Mouse (Mus musculus): ENCODE measurements around the gene Itsn2. TPM values are rescaled to one million over a fixed set of nuclear protein-coding genes. Genes with fewer than 3 reads are reported as not detected.

The Itsn2 gene
- total and polyA plus RNA-seq, 3 experiments, result 27.9 to 48.1 (median 44.4) TPM

DNA sequence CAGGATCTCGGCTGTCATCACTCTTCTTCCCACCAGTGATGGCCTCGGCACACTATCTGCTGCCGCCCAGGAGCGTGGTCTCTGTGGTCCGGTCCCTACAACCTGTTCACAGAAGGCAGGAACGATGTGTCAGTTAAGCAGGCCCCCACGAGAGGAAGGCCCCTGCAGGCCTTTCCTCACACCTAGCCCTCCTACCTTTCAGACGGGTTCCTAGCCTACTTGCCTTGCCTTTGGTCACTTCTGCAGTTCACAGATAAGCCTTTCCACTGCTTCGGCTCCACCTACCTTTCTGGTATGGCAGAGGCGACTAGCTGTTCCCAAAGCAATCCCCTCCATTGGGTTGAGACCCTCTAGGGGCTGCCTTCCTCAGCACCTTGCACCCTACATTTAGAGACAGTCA lies 123.2 kb downstream of the Itsn2 start:
- no peaks in the 10 kb centered on the region for H3K79me2 ChIP-seq (replicated peaks; ENCODE audit: control insufficient read depth, extremely low read depth, insufficient read depth, poor library complexity, severe bottlenecking)
- H3K27me3 ChIP-seq (replicated peaks), result no peaks in the 10 kb centered on the region
- no peak overlapping the region for H3K4me2 ChIP-seq (ENCODE audit: insufficient read depth, low read depth, poor library complexity, severe bottlenecking)
- peaks cover 18 to 45% of the 10 kb centered on the region in 2 experiments for H3K36me3 ChIP-seq (replicated peaks in 1 of 2; ENCODE audit: control insufficient read depth in 1 of 2, insufficient read depth in 1 of 2, low read length in 1 of 2)
- H3K4me1 ChIP-seq (ENCODE audit: control insufficient read depth in 1 of 2, insufficient read depth in 2 of 2), result peaks cover 3 to 16% of the 10 kb centered on the region in 2 experiments
- H3K9me3 ChIP-seq (replicated peaks; ENCODE audit: low read length), result no peaks in the 10 kb centered on the region
- dilution Hi-C loops (cut with MboI; ENCODE audit: extremely low pct_ligation_motif_present, extremely low pct_unique_long_range_greater_than_20kb, low sequenced_read_pairs) (no loop called here), in situ Hi-C loops (cut with MboI; ENCODE audit: low pct_ligation_motif_present, low pct_unique_long_range_greater_than_20kb, low sequenced_read_pairs) (no loop called here)
- H3K27ac ChIP-seq (ENCODE audit: insufficient read depth, low read depth), result no peak overlapping the region
- TF ChIP-seq MYC (IDR thresholded peaks at IDR 0.05; ENCODE audit: low read depth, low read length) (no peak), MAZ (IDR thresholded peaks at IDR 0.05; ENCODE audit: low read depth, low read length) (no peak)
- no peak overlapping the region for H3K4me3 ChIP-seq (replicated peaks in 1 of 3; ENCODE audit: low read depth in 2 of 3, low read length in 2 of 3, poor library complexity in 1 of 3)
- no peak for DNase-seq (ENCODE audit: extremely low read depth)
- no peak overlapping the region for H3K9ac ChIP-seq (ENCODE audit: insufficient read depth, low read depth)

GRCm38 (mm10) chr12:4717417-4717816 lies 125.0 kb downstream of the Itsn2 start:
- H3K36me3 ChIP-seq (replicated peaks in 1 of 2; ENCODE audit: control insufficient read depth in 1 of 2, insufficient read depth in 1 of 2, low read length in 1 of 2), result peaks cover 7 to 34% of the 10 kb centered on the region in 2 experiments
- no peak for TF ChIP-seq RAD21 (IDR thresholded peaks at IDR 0.05; ENCODE audit: low read depth, low read length)
- TF ChIP-seq MAZ (IDR thresholded peaks at IDR 0.05; ENCODE audit: low read depth, low read length), result no peak
- TF ChIP-seq ZC3H11A (IDR thresholded peaks at IDR 0.05; ENCODE audit: low read depth, low read length), result no peak
- no peak for TF ChIP-seq PAX5 (IDR thresholded peaks at IDR 0.05; ENCODE audit: low read length)
- TF ChIP-seq ZKSCAN1 (IDR thresholded peaks at IDR 0.05; ENCODE audit: borderline replicate concordance, low read depth, low read length), result no peak
- no peak for TF ChIP-seq BHLHE40 (IDR thresholded peaks at IDR 0.05; ENCODE audit: low read depth, low read length)
- no peak for TF ChIP-seq UBTF (IDR thresholded peaks at IDR 0.05; ENCODE audit: low read depth, low read length)
- no peak for TF ChIP-seq MEF2A (IDR thresholded peaks at IDR 0.05; ENCODE audit: borderline replicate concordance, low read depth, low read length)
- TF ChIP-seq MXI1 (IDR thresholded peaks at IDR 0.05; ENCODE audit: low read depth, low read length), result no peak
- no peak for TF ChIP-seq MAX (IDR thresholded peaks at IDR 0.05; ENCODE audit: low read length)
- no peak for TF ChIP-seq ELF1 (IDR thresholded peaks at IDR 0.05; ENCODE audit: low read depth, low read length)
- in situ Hi-C loops (cut with MboI; ENCODE audit: low pct_ligation_motif_present, low pct_unique_long_range_greater_than_20kb, low sequenced_read_pairs), result no loop called here
- dilution Hi-C loops (cut with MboI; ENCODE audit: extremely low pct_ligation_motif_present, extremely low pct_unique_long_range_greater_than_20kb, low sequenced_read_pairs), result no loop called here
- H3K27me3 ChIP-seq (replicated peaks), result no peaks in the 10 kb centered on the region
- peak; percentile 45 for DNase-seq (ENCODE audit: extremely low read depth)
- H3K9me3 ChIP-seq (replicated peaks; ENCODE audit: low read length), result no peaks in the 10 kb centered on the region
- no peak overlapping the region for H3K27ac ChIP-seq (ENCODE audit: insufficient read depth, low read depth)
- no peak overlapping the region for H3K4me2 ChIP-seq (ENCODE audit: insufficient read depth, low read depth, poor library complexity, severe bottlenecking)
- H3K4me3 ChIP-seq (replicated peaks in 1 of 3; ENCODE audit: low read depth in 2 of 3, low read length in 2 of 3, poor library complexity in 1 of 3), result no peak overlapping the region
- H3K4me1 ChIP-seq (ENCODE audit: control insufficient read depth in 1 of 2, insufficient read depth in 2 of 2), result peaks cover 3 to 32% of the 10 kb centered on the region in 2 experiments
- H3K9ac ChIP-seq (ENCODE audit: insufficient read depth, low read depth), result no peak overlapping the region
- H3K79me2 ChIP-seq (replicated peaks; ENCODE audit: control insufficient read depth, extremely low read depth, insufficient read depth, poor library complexity, severe bottlenecking), result no peaks in the 10 kb centered on the region

DNA sequence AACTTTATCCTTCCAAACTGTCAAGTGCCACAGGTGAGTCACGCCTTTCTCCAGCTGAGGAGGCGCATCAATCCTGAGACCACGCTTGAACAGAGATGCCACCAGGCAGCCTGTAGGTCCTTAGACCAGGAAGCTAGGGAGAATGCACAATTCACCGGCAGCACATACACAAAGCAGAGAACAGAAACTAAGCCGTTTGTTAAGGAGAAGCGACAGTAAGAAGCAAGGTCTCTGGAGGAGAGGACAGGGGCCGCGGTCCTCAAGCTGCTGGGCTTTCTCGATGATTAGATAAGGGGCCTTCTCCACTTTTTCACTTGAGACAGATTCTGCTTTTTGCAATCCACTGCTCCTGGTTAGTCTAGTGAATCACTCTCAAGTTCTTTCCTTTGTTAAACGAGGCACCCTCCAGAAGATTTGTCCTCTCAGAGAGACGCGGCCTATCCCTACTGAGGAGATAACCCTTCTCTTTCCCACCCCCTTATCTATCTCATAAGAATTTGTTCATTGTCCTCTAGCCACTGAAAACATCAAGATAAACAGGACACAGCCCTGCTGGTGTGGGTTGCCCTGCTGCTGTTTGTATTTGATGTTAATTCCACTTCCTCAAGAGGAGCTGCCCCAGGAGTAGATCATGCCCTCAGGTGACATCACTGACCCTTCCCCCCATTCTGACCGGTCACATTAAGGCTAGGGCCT lies 126.8 kb downstream of the Itsn2 start:
- TF ChIP-seq MAFK (IDR thresholded peaks at IDR 0.05; ENCODE audit: insufficient replicate concordance, low read length), result no peak
- 0 out of 2 replicates have a peak, but pooled peaks have one; percentile 22 for TF ChIP-seq ELF1 (IDR thresholded peaks at IDR 0.05; ENCODE audit: low read depth, low read length)

More for the DNA sequence above, 126.8 kb downstream of the Itsn2 start:
- Histone ChIP-seq H3K27ac (ENCODE audit: insufficient read depth, low read depth) (no peak overlapping the region), H3K36me3 (replicated peaks in 1 of 2; ENCODE audit: control insufficient read depth in 1 of 2, insufficient read depth in 1 of 2, low read length in 1 of 2) (peaks cover 0 to 21% of the 10 kb centered on the region in 2 experiments), H3K4me2 (ENCODE audit: insufficient read depth, low read depth, poor library complexity, severe bottlenecking) (peak overlapping the region; percentile 69), H3K4me1 (ENCODE audit: control insufficient read depth in 1 of 2, insufficient read depth in 2 of 2) (peaks cover 3 to 32% of the 10 kb centered on the region in 2 experiments), H3K9ac (ENCODE audit: insufficient read depth, low read depth) (peak overlapping the region; percentile 53), H3K4me3 (replicated peaks in 1 of 3; ENCODE audit: low read depth in 2 of 3, low read length in 2 of 3, poor library complexity in 1 of 3) (peak overlapping the region; percentile 12 to 41 (median 22)), H3K79me2 (replicated peaks; ENCODE audit: control insufficient read depth, extremely low read depth, insufficient read depth, poor library complexity, severe bottlenecking) (no peaks in the 10 kb centered on the region), H3K27me3 (replicated peaks) (no peaks in the 10 kb centered on the region), H3K9me3 (replicated peaks; ENCODE audit: low read length) (no peaks in the 10 kb centered on the region)
- in situ Hi-C loops (cut with MboI; ENCODE audit: low pct_ligation_motif_present, low pct_unique_long_range_greater_than_20kb, low sequenced_read_pairs), result no loop called here
- DNase-seq (ENCODE audit: extremely low read depth), result peak; percentile 69
- dilution Hi-C loops (cut with MboI; ENCODE audit: extremely low pct_ligation_motif_present, extremely low pct_unique_long_range_greater_than_20kb, low sequenced_read_pairs), result no loop called here
